Mouse (Mus musculus) brown adipose tissue, adult 24 weeks (tissue): ENCODE measurements around the gene Zfp444. TPM values are rescaled to one million over a fixed set of nuclear protein-coding genes. Genes with fewer than 3 reads are reported as not detected.

Experiments
- H3K27ac ChIP-seq: fragments of 200-500 bp; replicated peaks from 2 replicates; pipeline ENCODE4 v1.5.1; 2012; ENCODE audit warnings: low read depth, mild to moderate bottlenecking, low read length
- H3K4me1 ChIP-seq: fragments of 200-500 bp; 2 replicates; pipeline ENCODE4 v1.6.1; 2012; ENCODE audit warnings: low read length, mixed read lengths; ENCODE audit not compliant: control insufficient read depth, insufficient read depth, insufficient read length
- H3K4me3 ChIP-seq: fragments of 200-500 bp; 2 replicates; pipeline ENCODE4 v1.5.1; 2012; ENCODE audit warnings: low read depth, mild to moderate bottlenecking, low read length, moderate library complexity; ENCODE audit not compliant: insufficient read depth
- polyA plus RNA-seq: library from polyadenylated mRNA; stranded (reverse); fragments of >200 nt; gene quantifications from 2 replicates; pipeline ENCODE4 v1.2.4, GENCODE M21; 2012; ENCODE audit not compliant: missing spikeins, insufficient read depth, insufficient read length

Zfp444 gene
- polyA plus RNA-seq = 5.1 and 7.7 TPM in 2 replicates

GRCm38 (mm10) chr7:6172006-6172649 lies at the start of gene Zfp444:
Gene Zfp444 (plus strand): TSS chr7:6172226.
- Histone ChIP-seq H3K4me1 (no peaks in the 10 kb centered on the region), H3K4me3 (peak within 1 kb of the TSS; percentile 69), H3K27ac (peak within 1 kb of the TSS; percentile 71)

- no peak overlapping the region for H3K27ac ChIP-seq
- no peaks in the 10 kb centered on the region for H3K4me1 ChIP-seq
- no peak overlapping the region for H3K4me3 ChIP-seq
These were observed 45.2 kb upstream of the Zfp444 start for GRCm38 (mm10) chr7:6126690-6127448.

- Histone ChIP-seq H3K4me3 (no peak overlapping the region), H3K27ac (no peak overlapping the region), H3K4me1 (no peaks in the 10 kb centered on the region)
These were observed 41.7 kb upstream of the Zfp444 start for GRCm38 (mm10) chr7:6130346-6130745.

- H3K4me1 ChIP-seq = no peaks in the 10 kb centered on the region
- no peak overlapping the region for H3K27ac ChIP-seq
- H3K4me3 ChIP-seq = no peak overlapping the region
These were observed 39.4 kb upstream of the Zfp444 start for GRCm38 (mm10) chr7:6132646-6133045.

GRCm38 (mm10) chr7:6136497-6136896 lies 35.5 kb upstream of the Zfp444 start:
- Histone ChIP-seq H3K4me3 (no peak overlapping the region), H3K27ac (no peak overlapping the region), H3K4me1 (no peaks in the 10 kb centered on the region)

GRCm38 (mm10) chr7:6139295-6139694 lies 32.7 kb upstream of the Zfp444 start:
- Histone ChIP-seq H3K4me1 (peaks cover 7% of the 10 kb centered on the region), H3K4me3 (no peak overlapping the region), H3K27ac (no peak overlapping the region)

GRCm38 (mm10) chr7:6143991-6144531 lies 28.0 kb upstream of the Zfp444 start:
- Histone ChIP-seq H3K27ac (no peak overlapping the region), H3K4me1 (peaks cover 50% of the 10 kb centered on the region), H3K4me3 (no peak overlapping the region)

- H3K4me1 ChIP-seq = peaks cover 54% of the 10 kb centered on the region
These were observed 26.4 kb upstream of the Zfp444 start for GRCm38 (mm10) chr7:6145423-6146188.

GRCm38 (mm10) chr7:6146194-6146981 lies 25.6 kb upstream of the Zfp444 start:
- peak overlapping the region; percentile 58 for H3K27ac ChIP-seq
- H3K4me3 ChIP-seq = no peak overlapping the region
- H3K4me1 ChIP-seq = peaks cover 62% of the 10 kb centered on the region

More at GRCm38 (mm10) chr7:6145423-6146188, 26.4 kb upstream of the Zfp444 start:
- Histone ChIP-seq H3K4me3 (no peak overlapping the region), H3K27ac (peak overlapping the region; percentile 58)

- Histone ChIP-seq H3K4me1 (peaks cover 68% of the 10 kb centered on the region), H3K27ac (peak overlapping the region; percentile 49; the same call in 1 of the 2 replicates), H3K4me3 (no peak overlapping the region)
These were observed 25.1 kb upstream of the Zfp444 start for GRCm38 (mm10) chr7:6146982-6147325.

GRCm38 (mm10) chr7:6147688-6148087 lies 24.3 kb upstream of the Zfp444 start:
- Histone ChIP-seq H3K4me1 (peaks cover 73% of the 10 kb centered on the region), H3K4me3 (no peak overlapping the region), H3K27ac (peak overlapping the region; percentile 49)

- Histone ChIP-seq H3K4me3 (no peak overlapping the region), H3K27ac (peak overlapping the region; percentile 77), H3K4me1 (peaks cover 61% of the 10 kb centered on the region)
These were observed 20.8 kb upstream of the Zfp444 start for GRCm38 (mm10) chr7:6151266-6151665.

GRCm38 (mm10) chr7:6152036-6152435 lies 20.0 kb upstream of the Zfp444 start:
- Histone ChIP-seq H3K4me3 (no peak overlapping the region), H3K4me1 (peaks cover 57% of the 10 kb centered on the region), H3K27ac (peak overlapping the region; percentile 67)

- Histone ChIP-seq H3K4me3 (0 out of 2 replicates have a peak overlapping the region, but pooled peaks have one; percentile 2), H3K27ac (peak overlapping the region; percentile 97), H3K4me1 (peaks cover 47% of the 10 kb centered on the region)
These were observed 18.9 kb upstream of the Zfp444 start for GRCm38 (mm10) chr7:6153131-6153530.
